ENCODE assay signal across 7 mouse cellular contexts in genomic region chr11:60417717-60418472, GRCm38 (mm10). TPM values are rescaled to one million over a fixed set of nuclear protein-coding genes. Genes with fewer than 3 reads are reported as not detected.
DNase-seq lines count a peak whose midpoint lies in the region; ATAC-seq and TF ChIP-seq lines count a peak whose summit lies in the region.

Atpaf2 (minus strand) TSS chr11:60418457.

- peak within 1 kb of the TSS; percentile 82 for H3K27ac ChIP-seq in forebrain, embryonic 15.5 days (replicated peaks)
- peak within 1 kb of the TSS; percentile 63; the same call in 1 of the 2 replicates for H3K27ac ChIP-seq in hindbrain, embryonic 11.5 days (ENCODE audit: low read depth, low read length)
- peak within 1 kb of the TSS; percentile 93 for H3K27ac ChIP-seq in limb, embryonic 12.5 days
- peak within 1 kb of the TSS; percentile 78 for H3K27ac ChIP-seq in midbrain, postnatal 0 days (ENCODE audit: low read depth, low read length)

- no peaks in the 10 kb centered on the region for H3K36me3 ChIP-seq in forebrain, embryonic 15.5 days
- H3K36me3 ChIP-seq in hindbrain, embryonic 11.5 days (ENCODE audit: control insufficient read depth, insufficient read depth, low read length): no peaks in the 10 kb centered on the region
- H3K36me3 ChIP-seq in limb, embryonic 12.5 days: no peaks in the 10 kb centered on the region
- H3K36me3 ChIP-seq in midbrain, postnatal 0 days (ENCODE audit: insufficient read depth, low read length): no peaks in the 10 kb centered on the region

- H3K9ac ChIP-seq in forebrain, embryonic 15.5 days (replicated peaks): peak within 1 kb of the TSS; percentile 84
- H3K9ac ChIP-seq in hindbrain, embryonic 11.5 days (ENCODE audit: low read depth, low read length): peak within 1 kb of the TSS; percentile 82
- peak within 1 kb of the TSS; percentile 90 for H3K9ac ChIP-seq in limb, embryonic 12.5 days (replicated peaks)
- peak within 1 kb of the TSS; percentile 84 for H3K9ac ChIP-seq in midbrain, postnatal 0 days (replicated peaks; ENCODE audit: low read length, poor library complexity, severe bottlenecking)

- H3K4me3 ChIP-seq in forebrain, embryonic 15.5 days: peak within 1 kb of the TSS; percentile 80
- H3K4me3 ChIP-seq in hindbrain, embryonic 11.5 days (ENCODE audit: low read depth, low read length): peak within 1 kb of the TSS; percentile 77
- peak within 1 kb of the TSS; percentile 91 for H3K4me3 ChIP-seq in limb, embryonic 12.5 days (replicated peaks)
- peak within 1 kb of the TSS; percentile 84 for H3K4me3 ChIP-seq in midbrain, postnatal 0 days (ENCODE audit: low read depth, low read length)

- DNase-seq in thymus, postnatal 0 days (ENCODE audit: low spot score): no peak
- no peak for DNase-seq in thymus, postnatal 10 days (ENCODE audit: low spot score in 2 of 2)
- DNase-seq in adrenal gland, postnatal 4 days (ENCODE audit: low spot score in 2 of 2): peak; percentile 8 to 9
- DNase-seq in hindbrain, embryonic 11.5 days (ENCODE audit: low spot score): peak; percentile 61
- peak; percentile 31 for DNase-seq in midbrain, postnatal 0 days (ENCODE audit: low spot score)

- under 1% methylated on average over 38 of the region's 39 CpGs for WGBS in forebrain, embryonic 15.5 days
- WGBS in hindbrain, embryonic 11.5 days: under 1% methylated on average over 39 of the region's 39 CpGs
- under 1% methylated on average over 39 of the region's 39 CpGs for WGBS in limb, embryonic 12.5 days
- WGBS in midbrain, postnatal 0 days: 1% methylated on average over 38 of the region's 39 CpGs

- H3K4me1 ChIP-seq in forebrain, embryonic 15.5 days: peaks cover 41% of the 10 kb centered on the region
- H3K4me1 ChIP-seq in hindbrain, embryonic 11.5 days (replicated peaks; ENCODE audit: control insufficient read depth, insufficient read depth, low read length): peaks cover 3% of the 10 kb centered on the region; the same call in 1 of the 2 replicates
- peaks cover 34% of the 10 kb centered on the region for H3K4me1 ChIP-seq in limb, embryonic 12.5 days (replicated peaks)
- peaks cover 9% of the 10 kb centered on the region for H3K4me1 ChIP-seq in midbrain, postnatal 0 days (ENCODE audit: insufficient read depth, low read length)

- ATAC-seq in forebrain, embryonic 15.5 days (replicated peaks): peak; percentile 43
- ATAC-seq in hindbrain, embryonic 11.5 days (ENCODE audit: low FRiP score): peak; percentile 37
- ATAC-seq in limb, embryonic 12.5 days (ENCODE audit: insufficient number of reproducible peaks, insufficient read depth, low FRiP score, low TSS enrichment, low read depth): peak; percentile 57; the same call in 1 of the 2 replicates
- ATAC-seq in midbrain, postnatal 0 days (ENCODE audit: low FRiP score): peak; percentile 39

- H3K4me2 ChIP-seq in forebrain, embryonic 15.5 days (replicated peaks): peak within 1 kb of the TSS; percentile 86
- H3K4me2 ChIP-seq in hindbrain, embryonic 11.5 days (replicated peaks; ENCODE audit: low read depth, low read length): peak within 1 kb of the TSS; percentile 78
- H3K4me2 ChIP-seq in limb, embryonic 12.5 days: peak within 1 kb of the TSS; percentile 67
- peak within 1 kb of the TSS; percentile 87 for H3K4me2 ChIP-seq in midbrain, postnatal 0 days (ENCODE audit: low read depth, low read length, poor library complexity, severe bottlenecking)

- TF ChIP-seq CTCF in midbrain, postnatal 0 days (IDR thresholded peaks at IDR 0.05): no peak

- no peaks in the 10 kb centered on the region for H3K27me3 ChIP-seq in forebrain, embryonic 15.5 days
- no peaks in the 10 kb centered on the region for H3K27me3 ChIP-seq in hindbrain, embryonic 11.5 days (ENCODE audit: control insufficient read depth, insufficient read depth, low read length)
- no peaks in the 10 kb centered on the region for H3K27me3 ChIP-seq in limb, embryonic 12.5 days
- H3K27me3 ChIP-seq in midbrain, postnatal 0 days (ENCODE audit: insufficient read depth, low read length): no peaks in the 10 kb centered on the region

- no peaks in the 10 kb centered on the region for H3K9me3 ChIP-seq in forebrain, embryonic 15.5 days
- no peaks in the 10 kb centered on the region for H3K9me3 ChIP-seq in hindbrain, embryonic 11.5 days (ENCODE audit: control insufficient read depth, low read length)
- no peaks in the 10 kb centered on the region for H3K9me3 ChIP-seq in limb, embryonic 12.5 days
- H3K9me3 ChIP-seq in midbrain, postnatal 0 days (ENCODE audit: low read length): no peaks in the 10 kb centered on the region

RNA-seq across cellular contexts. Expression of gene Atpaf2, which starts in this region (rescaled TPM):
- polyA plus RNA-seq in thymus, postnatal 0 days (2015; fragmentation: Nextera tagmentation; extraction: Ambion mirVana): 50.6 and 53.5 TPM in 2 replicates
- 10 to 100 TPM; 63.2 to 76.7 TPM for total RNA-seq in adrenal gland, postnatal 4 days (2021)
- 49.8 and 49.9 TPM in 2 replicates for polyA plus RNA-seq in forebrain, embryonic 15.5 days (2015; fragmentation: Nextera tagmentation; extraction: Ambion mirVana)
- polyA plus RNA-seq in hindbrain, embryonic 11.5 days (2014; fragmentation: Nextera tagmentation; extraction: Ambion mirVana): 38.0 and 38.1 TPM in 2 replicates
- polyA plus RNA-seq in limb, embryonic 12.5 days (2016; fragmentation: Nextera tagmentation; extraction: Ambion mirVana): 52.6 and 55.9 TPM in 2 replicates
- 34.8 and 42.3 TPM in 2 replicates for total RNA-seq in midbrain, postnatal 0 days (2014; rRNA removed)
- 47.9 and 48.1 TPM in 2 replicates for polyA plus RNA-seq in midbrain, postnatal 0 days (2015; fragmentation: Nextera tagmentation; extraction: Ambion mirVana)

Comparison
In these comparisons a context has a peak if more than half of its experiments do, and no peak if none do; other contexts are left out.
1. DNase-seq: peak in adrenal gland, postnatal 4 days (2 of 2), hindbrain, embryonic 11.5 days (single experiment) and midbrain, postnatal 0 days (single experiment); none in thymus, postnatal 0 days (single experiment) and thymus, postnatal 10 days (0 of 2).
2. Peak in every context shown above with its lines, with median percentiles within 50 percentile points of each other: ATAC-seq, H3K27ac ChIP-seq, H3K4me2 ChIP-seq, H3K4me3 ChIP-seq and H3K9ac ChIP-seq.